Mouse (Mus musculus): ENCODE measurements around the gene Wfdc6a. TPM values are rescaled to one million over a fixed set of nuclear protein-coding genes. Genes with fewer than 3 reads are reported as not detected.
A peak's percentile ranks its signal among the peaks of the same experiment; 100 is the strongest.

Gene Wfdc6a
- polyA plus RNA-seq, 1 experiment, result 0.21 TPM

GRCm38 (mm10) chr2:164542598-164542997 lies 42.6 kb downstream of the Wfdc6a start:
- 85% methylated on average over 7 of the region's 7 CpGs for WGBS
- no peak overlapping the region for H3K27ac ChIP-seq (ENCODE audit: insufficient read depth, low read length)
- no peaks in the 10 kb centered on the region for H3K27me3 ChIP-seq (ENCODE audit: control insufficient read depth, insufficient read depth, low read length)
- no peak overlapping the region for H3K4me3 ChIP-seq (ENCODE audit: extremely low read depth, insufficient read depth, insufficient read length)
- no peaks in the 10 kb centered on the region for H3K36me3 ChIP-seq (ENCODE audit: control insufficient read depth, insufficient read depth, low read length)
- no peaks in the 10 kb centered on the region; the same call in 1 of the 2 replicates for H3K4me1 ChIP-seq (ENCODE audit: control insufficient read depth, insufficient read depth, insufficient read length)
- DNase-seq (ENCODE audit: low read depth in 1 of 2, low spot score in 2 of 2), result no peak
- TF ChIP-seq CTCF (IDR thresholded peaks at IDR 0.05; ENCODE audit: extremely low read depth, insufficient read depth, insufficient read length, insufficient replicate concordance) (no peak), POLR2A (IDR thresholded peaks at IDR 0.05; ENCODE audit: low read depth, low read length) (no peak)

GRCm38 (mm10) chr2:164542132-164542531 lies 43.1 kb downstream of the Wfdc6a start:
- no peaks in the 10 kb centered on the region for H3K27me3 ChIP-seq (ENCODE audit: control insufficient read depth, insufficient read depth, low read length)
- H3K4me3 ChIP-seq (ENCODE audit: extremely low read depth, insufficient read depth, insufficient read length), result no peak overlapping the region
- no peak for DNase-seq (ENCODE audit: low read depth in 1 of 2, low spot score in 2 of 2)
- WGBS, result 87% methylated on average over 5 of the region's 5 CpGs
- no peaks in the 10 kb centered on the region for H3K36me3 ChIP-seq (ENCODE audit: control insufficient read depth, insufficient read depth, low read length)
- H3K4me1 ChIP-seq (ENCODE audit: control insufficient read depth, insufficient read depth, insufficient read length), result no peaks in the 10 kb centered on the region; the same call in 1 of the 2 replicates
- H3K27ac ChIP-seq (ENCODE audit: insufficient read depth, low read length), result no peak overlapping the region
- TF ChIP-seq POLR2A (IDR thresholded peaks at IDR 0.05; ENCODE audit: low read depth, low read length), result no peak
- no peak for TF ChIP-seq CTCF (IDR thresholded peaks at IDR 0.05; ENCODE audit: extremely low read depth, insufficient read depth, insufficient read length, insufficient replicate concordance)

GRCm38 (mm10) chr2:164540652-164541427 lies 44.4 kb downstream of the Wfdc6a start:
- Histone ChIP-seq H3K36me3 (ENCODE audit: control insufficient read depth, insufficient read depth, low read length) (no peaks in the 10 kb centered on the region), H3K27me3 (ENCODE audit: control insufficient read depth, insufficient read depth, low read length) (no peaks in the 10 kb centered on the region), H3K27ac (ENCODE audit: insufficient read depth, low read length) (no peak overlapping the region), H3K4me1 (ENCODE audit: control insufficient read depth, insufficient read depth, insufficient read length) (no peaks in the 10 kb centered on the region; the same call in 1 of the 2 replicates), H3K4me3 (ENCODE audit: extremely low read depth, insufficient read depth, insufficient read length) (no peak overlapping the region)
- TF ChIP-seq POLR2A (IDR thresholded peaks at IDR 0.05; ENCODE audit: low read depth, low read length) (no peak), CTCF (IDR thresholded peaks at IDR 0.05; ENCODE audit: extremely low read depth, insufficient read depth, insufficient read length, insufficient replicate concordance) (no peak)
- 35% methylated on average over 8 of the region's 8 CpGs for WGBS
- no peak for DNase-seq (ENCODE audit: low read depth in 1 of 2, low spot score in 2 of 2)

GRCm38 (mm10) chr2:164537003-164537402 lies 48.2 kb downstream of the Wfdc6a start:
- TF ChIP-seq POLR2A (IDR thresholded peaks at IDR 0.05; ENCODE audit: low read depth, low read length) (no peak), CTCF (IDR thresholded peaks at IDR 0.05; ENCODE audit: extremely low read depth, insufficient read depth, insufficient read length, insufficient replicate concordance) (no peak)
- H3K4me1 ChIP-seq (ENCODE audit: control insufficient read depth, insufficient read depth, insufficient read length), result no peaks in the 10 kb centered on the region
- 56% methylated on average over 4 of the region's 4 CpGs for WGBS
- DNase-seq (ENCODE audit: low read depth in 1 of 2, low spot score in 2 of 2), result no peak
- no peak overlapping the region for H3K27ac ChIP-seq (ENCODE audit: insufficient read depth, low read length)
- no peak overlapping the region for H3K4me3 ChIP-seq (ENCODE audit: extremely low read depth, insufficient read depth, insufficient read length)
- no peaks in the 10 kb centered on the region for H3K36me3 ChIP-seq (ENCODE audit: control insufficient read depth, insufficient read depth, low read length)
- H3K27me3 ChIP-seq (ENCODE audit: control insufficient read depth, insufficient read depth, low read length), result no peaks in the 10 kb centered on the region

GRCm38 (mm10) chr2:164534315-164534714 lies 50.9 kb downstream of the Wfdc6a start:
- TF ChIP-seq POLR2A (IDR thresholded peaks at IDR 0.05; ENCODE audit: low read depth, low read length) (no peak), CTCF (IDR thresholded peaks at IDR 0.05; ENCODE audit: extremely low read depth, insufficient read depth, insufficient read length, insufficient replicate concordance) (no peak)
- no peaks in the 10 kb centered on the region for H3K27me3 ChIP-seq (ENCODE audit: control insufficient read depth, insufficient read depth, low read length)
- no peaks in the 10 kb centered on the region for H3K4me1 ChIP-seq (ENCODE audit: control insufficient read depth, insufficient read depth, insufficient read length)
- H3K27ac ChIP-seq (ENCODE audit: insufficient read depth, low read length), result no peak overlapping the region
- no peaks in the 10 kb centered on the region for H3K36me3 ChIP-seq (ENCODE audit: control insufficient read depth, insufficient read depth, low read length)
- DNase-seq (ENCODE audit: low read depth in 1 of 2, low spot score in 2 of 2), result no peak
- no peak overlapping the region for H3K4me3 ChIP-seq (ENCODE audit: extremely low read depth, insufficient read depth, insufficient read length)
- WGBS, result 67% methylated on average over 10 of the region's 10 CpGs

- no peak overlapping the region for H3K4me3 ChIP-seq (ENCODE audit: extremely low read depth, insufficient read depth, insufficient read length)
- TF ChIP-seq CTCF (IDR thresholded peaks at IDR 0.05; ENCODE audit: extremely low read depth, insufficient read depth, insufficient read length, insufficient replicate concordance) (peak; percentile 82; the same call in 1 of the 2 replicates), POLR2A (IDR thresholded peaks at IDR 0.05; ENCODE audit: low read depth, low read length) (no peak)
- H3K27me3 ChIP-seq (ENCODE audit: control insufficient read depth, insufficient read depth, low read length), result no peaks in the 10 kb centered on the region
- H3K36me3 ChIP-seq (ENCODE audit: control insufficient read depth, insufficient read depth, low read length), result no peaks in the 10 kb centered on the region
- H3K4me1 ChIP-seq (ENCODE audit: control insufficient read depth, insufficient read depth, insufficient read length), result no peaks in the 10 kb centered on the region; the same call in 1 of the 2 replicates
- DNase-seq (ENCODE audit: low read depth in 1 of 2, low spot score in 2 of 2), result peak; percentile 45 to 74
- no peak overlapping the region for H3K27ac ChIP-seq (ENCODE audit: insufficient read depth, low read length)
- 6% methylated on average over 3 of the region's 3 CpGs for WGBS
Observed at GRCm38 (mm10) chr2:164531169-164531568, 54.1 kb downstream of the Wfdc6a start.

Other genes starting within 250 kb of the Wfdc6a start
- 33.5 and 77.7 TPM in 2 replicates for gene Slpi, start 196.4 kb downstream of the Wfdc6a start, polyA plus RNA-seq (2012; rRNA removed)
- gene Rbpjl, start 182.3 kb downstream of the Wfdc6a start, polyA plus RNA-seq (2012; rRNA removed), result 19.0 and 39.4 TPM in 2 replicates
- gene Matn4, start 180.3 kb downstream of the Wfdc6a start, polyA plus RNA-seq (2012; rRNA removed), result 0.82 and 1.2 TPM in 2 replicates
- 21.0 and 25.0 TPM in 2 replicates for gene Sdc4, start 141.6 kb downstream of the Wfdc6a start, polyA plus RNA-seq (2012; rRNA removed)
- gene Sys1, start 128.5 kb downstream of the Wfdc6a start, polyA plus RNA-seq (2012; rRNA removed), result 111 and 172 TPM in 2 replicates
- gene Gm20458, start 124.5 kb downstream of the Wfdc6a start, polyA plus RNA-seq (2012; rRNA removed), result 16.4 and 17.2 TPM in 2 replicates
- gene Trp53tg5, start 111.7 kb downstream of the Wfdc6a start, polyA plus RNA-seq (2012; rRNA removed), result not detected in 2 replicates
- gene Dbndd2, start 99.3 kb downstream of the Wfdc6a start, polyA plus RNA-seq (2012; rRNA removed), result 15.6 and 20.3 TPM in 2 replicates
- gene Pigt, start 87.9 kb downstream of the Wfdc6a start, polyA plus RNA-seq (2012; rRNA removed), result 85.0 and 108 TPM in 2 replicates
- 0.33 and 0.47 TPM in 2 replicates for gene Wfdc2, start 23.0 kb downstream of the Wfdc6a start, polyA plus RNA-seq (2012; rRNA removed)
- not detected in 2 replicates for gene Spint3, start 12.0 kb downstream of the Wfdc6a start, polyA plus RNA-seq (2012; rRNA removed)
- gene Eppin, start 8.1 kb upstream of the Wfdc6a start, polyA plus RNA-seq (2012; rRNA removed), result not detected in 2 replicates
- not detected in 2 replicates for gene Wfdc6b, start 28.1 kb upstream of the Wfdc6a start, polyA plus RNA-seq (2012; rRNA removed)
- gene Wfdc8, start 28.2 kb upstream of the Wfdc6a start, polyA plus RNA-seq (2012; rRNA removed), result not detected in 2 replicates
- gene Wfdc16, start 53.3 kb upstream of the Wfdc6a start, polyA plus RNA-seq (2012; rRNA removed), result not detected in 2 replicates
- gene Wfdc10, start 70.6 kb upstream of the Wfdc6a start, polyA plus RNA-seq (2012; rRNA removed), result not detected in 2 replicates
- gene Wfdc9, start 71.1 kb upstream of the Wfdc6a start, polyA plus RNA-seq (2012; rRNA removed), result not detected in 2 replicates
- gene Wfdc11, start 88.6 kb upstream of the Wfdc6a start, polyA plus RNA-seq (2012; rRNA removed), result not detected in 2 replicates
- not detected in 2 replicates for gene Wfdc13, start 99.7 kb upstream of the Wfdc6a start, polyA plus RNA-seq (2012; rRNA removed)
- gene Spint4, start 113.1 kb upstream of the Wfdc6a start, polyA plus RNA-seq (2012; rRNA removed), result not detected in 2 replicates
- not detected in 2 replicates for gene Spint5, start 129.9 kb upstream of the Wfdc6a start, polyA plus RNA-seq (2012; rRNA removed)
- gene Wfdc3, start 160.5 kb upstream of the Wfdc6a start, polyA plus RNA-seq (2012; rRNA removed), result 0.18 and 0.34 TPM in 2 replicates
- gene Dnttip1, start 160.5 kb upstream of the Wfdc6a start, polyA plus RNA-seq (2012; rRNA removed), result 38.9 and 48.0 TPM in 2 replicates
- gene Ube2c, start 184.5 kb upstream of the Wfdc6a start, polyA plus RNA-seq (2012; rRNA removed), result 92.8 and 97.2 TPM in 2 replicates
- gene Tnnc2, start 194.5 kb upstream of the Wfdc6a start, polyA plus RNA-seq (2012; rRNA removed), result not detected in 2 replicates
- 9.5 and 12.9 TPM in 2 replicates for gene Snx21, start 200.4 kb upstream of the Wfdc6a start, polyA plus RNA-seq (2012; rRNA removed)
- gene Acot8, start 219.4 kb upstream of the Wfdc6a start, polyA plus RNA-seq (2012; rRNA removed), result 44.9 and 54.1 TPM in 2 replicates
- 2.5 and 3.0 TPM in 2 replicates for gene Zswim3, start 219.7 kb upstream of the Wfdc6a start, polyA plus RNA-seq (2012; rRNA removed)
- gene Zswim1, start 237.2 kb upstream of the Wfdc6a start, polyA plus RNA-seq (2012; rRNA removed), result 7.7 and 9.3 TPM in 2 replicates
- 0.16 and 0.40 TPM in 2 replicates for gene Spata25, start 243.1 kb upstream of the Wfdc6a start, polyA plus RNA-seq (2012; rRNA removed)
- gene Ctsa, start 247.4 kb upstream of the Wfdc6a start, polyA plus RNA-seq (2012; rRNA removed), result 318 and 362 TPM in 2 replicates
- gene Neurl2, start 248.0 kb upstream of the Wfdc6a start, polyA plus RNA-seq (2012; rRNA removed), result 5.7 and 9.6 TPM in 2 replicates

Measured in spleen, adult 2 months (tissue).